Mouse (Mus musculus) forebrain, embryonic 11.5 days (tissue): Measurements from ENCODE around the gene Slc44a4. TPM values are rescaled to one million over a fixed set of nuclear protein-coding genes. Genes with fewer than 3 reads are reported as not detected.
A peak's percentile ranks its signal among the peaks of the same experiment; 100 is the strongest.

Experiments used
- ATAC-seq: fragments of 200-750 bp; cut with Nextera tagmentation; replicated peaks from 2 replicates; pipeline ENCODE4 v1.8.0; 2017; ENCODE audit warnings: moderate TSS enrichment; ENCODE audit not compliant: low FRiP score
- DNase-seq: peaks from one replicate; pipeline ENCODE4 v3.0.0-alpha.2; 2017; ENCODE audit warnings: low spot score
- H3K27ac ChIP-seq: fragments of 300-500 bp; sonication (generic); 2 replicates; pipeline ENCODE4 v1.5.1; 2014; ENCODE audit warnings: low read depth, low read length
- H3K27me3 ChIP-seq: fragments of 300-500 bp; sonication (generic); 2 replicates; pipeline ENCODE4 v1.6.1; 2014; ENCODE audit warnings: mild to moderate bottlenecking, low read length, mixed read lengths; ENCODE audit not compliant: control insufficient read depth, insufficient read depth
- H3K36me3 ChIP-seq: fragments of 300-500 bp; sonication (generic); 2 replicates; pipeline ENCODE4 v1.6.1; 2014; ENCODE audit warnings: mild to moderate bottlenecking, low read length, moderate library complexity, mixed read lengths; ENCODE audit not compliant: control insufficient read depth, insufficient read depth
- H3K4me1 ChIP-seq: fragments of 300-500 bp; sonication (generic); replicated peaks from 2 replicates; pipeline ENCODE4 v1.6.1; 2014; ENCODE audit warnings: low read length, mixed read lengths; ENCODE audit not compliant: control insufficient read depth, insufficient read depth
- H3K4me2 ChIP-seq: fragments of 300-500 bp; sonication (generic); 2 replicates; pipeline ENCODE4 v1.6.1; 2014; ENCODE audit warnings: low read depth, mild to moderate bottlenecking, low read length, moderate library complexity, mixed read lengths; ENCODE audit not compliant: severe bottlenecking
- H3K4me3 ChIP-seq: fragments of 300-500 bp; sonication (generic); 2 replicates; pipeline ENCODE4 v1.5.1; 2014; ENCODE audit warnings: low read depth, low read length
- H3K9ac ChIP-seq: fragments of 300-500 bp; sonication (generic); 2 replicates; pipeline ENCODE4 v1.6.1; 2014; ENCODE audit warnings: low read length
- H3K9me3 ChIP-seq: fragments of 300-500 bp; sonication (generic); 2 replicates; pipeline ENCODE4 v1.6.1; 2016; ENCODE audit warnings: low read length, mixed read lengths; ENCODE audit not compliant: control insufficient read depth
- WGBS: fragments of 180-500 bp; shearing (Covaris S2); extraction: QIAGEN DNeasy Blood & Tissue Kit; methylation state at CpG from one replicate; pipeline ENCODE4 v1.1.7; 2014; 5-methylcytosine and 5-hydroxymethylcytosine counted together
- polyA plus RNA-seq: library from polyadenylated mRNA; unstranded; fragments of >200 nt; fragmentation: Nextera tagmentation; extraction: Ambion mirVana; gene quantifications from 2 replicates; pipeline ENCODE4 v1.2.1, GENCODE M21; 2014

Gene Slc44a4
- polyA plus RNA-seq, 1 experiment from 2014 or later: not detected

GRCm38 (mm10) chr17:34885615-34886014 lies 28.7 kb upstream of the Slc44a4 start:
- H3K27me3 ChIP-seq: no peaks in the 10 kb centered on the region
- ATAC-seq: no peak
- no peak overlapping the region for H3K4me2 ChIP-seq
- 75% methylated on average over 3 of the region's 3 CpGs for WGBS
- no peaks in the 10 kb centered on the region for H3K9me3 ChIP-seq
- H3K27ac ChIP-seq: no peak overlapping the region
- no peaks in the 10 kb centered on the region for H3K36me3 ChIP-seq
- H3K4me3 ChIP-seq: no peak overlapping the region
- H3K9ac ChIP-seq: no peak overlapping the region
- DNase-seq: no peak
- H3K4me1 ChIP-seq: no peaks in the 10 kb centered on the region

- WGBS: 87% methylated on average over 5 of the region's 5 CpGs
These were observed 26.3 kb upstream of the Slc44a4 start for GRCm38 (mm10) chr17:34887942-34888341.

GRCm38 (mm10) chr17:34890074-34890743 lies 24.1 kb upstream of the Slc44a4 start:
- no peak overlapping the region for H3K4me3 ChIP-seq
- H3K9ac ChIP-seq: no peak overlapping the region
- DNase-seq (no peak), ATAC-seq (no peak)
- 87% methylated on average over 12 of the region's 12 CpGs for WGBS
- no peaks in the 10 kb centered on the region for H3K9me3 ChIP-seq
- H3K27me3 ChIP-seq: no peaks in the 10 kb centered on the region
- no peak overlapping the region for H3K27ac ChIP-seq
- H3K4me1 ChIP-seq: peaks cover 6% of the 10 kb centered on the region; the same call in 1 of the 2 replicates
- no peaks in the 10 kb centered on the region for H3K36me3 ChIP-seq
- no peak overlapping the region for H3K4me2 ChIP-seq

More at GRCm38 (mm10) chr17:34887942-34888341, 26.3 kb upstream of the Slc44a4 start:
- Histone ChIP-seq H3K9ac (no peak overlapping the region), H3K4me2 (no peak overlapping the region), H3K27me3 (no peaks in the 10 kb centered on the region), H3K9me3 (no peaks in the 10 kb centered on the region), H3K4me1 (no peaks in the 10 kb centered on the region), H3K36me3 (no peaks in the 10 kb centered on the region), H3K4me3 (no peak overlapping the region), H3K27ac (no peak overlapping the region)
- DNase-seq (no peak), ATAC-seq (no peak)

DNA sequence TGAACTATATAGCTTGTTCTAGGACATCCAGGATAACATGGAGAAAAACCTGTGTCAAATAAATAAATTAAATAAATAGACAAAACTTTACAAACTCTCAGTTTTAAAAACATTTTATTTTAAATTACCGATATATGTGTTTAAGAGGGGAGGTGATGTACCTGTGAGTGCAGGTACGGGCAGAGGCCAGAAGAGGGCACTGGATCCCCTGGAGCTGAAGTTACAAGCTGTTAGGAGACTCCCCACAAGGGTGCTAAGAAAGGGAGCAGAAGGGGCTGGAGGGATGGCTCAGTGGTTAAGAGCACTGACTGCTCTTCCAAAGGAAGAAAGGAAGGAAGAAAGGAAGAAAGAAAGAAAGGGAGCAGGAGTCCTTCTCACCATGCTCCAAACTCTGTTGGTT lies 22.9 kb upstream of the Slc44a4 start:
- WGBS: 92% methylated on average over 2 of the region's 2 CpGs
- H3K9ac ChIP-seq: no peak overlapping the region

DNA sequence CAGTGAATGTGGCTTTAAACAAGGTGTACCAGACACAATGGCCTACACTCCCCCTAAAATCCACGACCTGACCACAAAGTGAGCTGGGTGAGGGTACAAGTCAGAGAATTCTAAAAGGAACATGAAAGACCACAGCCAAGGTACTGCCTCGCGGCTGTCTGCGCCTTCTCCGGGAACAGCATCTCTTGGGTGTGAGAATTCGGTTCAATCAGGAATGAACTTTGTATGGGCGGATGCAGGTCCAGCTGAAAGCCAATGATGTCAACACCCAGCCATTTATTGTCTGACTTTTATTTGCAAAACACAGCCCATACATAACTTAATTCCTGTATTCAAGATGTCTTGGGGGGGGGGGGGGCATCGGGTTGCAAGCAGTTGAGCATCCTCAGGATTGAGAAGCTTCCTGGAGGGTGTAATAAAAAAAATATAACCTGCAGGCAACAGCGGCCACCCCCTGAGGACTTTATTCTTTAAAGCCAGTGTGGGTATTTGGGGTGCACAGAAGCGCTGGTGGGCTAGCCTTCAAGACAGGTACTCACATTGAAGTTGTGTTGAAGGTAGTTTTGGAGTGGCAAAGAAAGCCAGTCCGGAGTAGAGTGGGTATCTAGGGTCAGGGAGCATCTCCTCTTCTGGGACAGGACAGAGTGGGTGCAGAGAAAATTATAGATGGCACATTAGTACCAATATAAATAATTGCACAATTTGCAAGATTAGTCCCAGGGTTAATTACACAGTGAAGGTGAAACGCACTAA lies 21.0 kb upstream of the Slc44a4 start:
- DNase-seq: no peak
- peak overlapping the region; percentile 68 for H3K27ac ChIP-seq
- no peak for ATAC-seq
- 72% methylated on average over 12 of the region's 12 CpGs for WGBS
- H3K4me2 ChIP-seq: peak overlapping the region; percentile 86; the same call in 1 of the 2 replicates
- peak overlapping the region; percentile 67 for H3K9ac ChIP-seq
- H3K9me3 ChIP-seq: no peaks in the 10 kb centered on the region
- H3K4me3 ChIP-seq: peak overlapping the region; percentile 91
- H3K4me1 ChIP-seq: peaks cover 11% of the 10 kb centered on the region
- H3K27me3 ChIP-seq: no peaks in the 10 kb centered on the region
- peaks cover 4% of the 10 kb centered on the region; the same call in 1 of the 2 replicates for H3K36me3 ChIP-seq

More for the DNA sequence above, 22.9 kb upstream of the Slc44a4 start:
- Histone ChIP-seq H3K36me3 (peaks cover 4% of the 10 kb centered on the region; the same call in 1 of the 2 replicates), H3K9me3 (no peaks in the 10 kb centered on the region), H3K4me2 (no peak overlapping the region), H3K4me3 (no peak overlapping the region), H3K27me3 (no peaks in the 10 kb centered on the region), H3K4me1 (peaks cover 11% of the 10 kb centered on the region), H3K27ac (no peak overlapping the region)
- DNase-seq: no peak
- no peak for ATAC-seq

GRCm38 (mm10) chr17:34894074-34894597 lies 20.1 kb upstream of the Slc44a4 start:
- H3K4me2 ChIP-seq: peak overlapping the region; percentile 86
- DNase-seq (peak; percentile 98), ATAC-seq (peak; percentile 87)
- no peaks in the 10 kb centered on the region for H3K9me3 ChIP-seq
- H3K4me1 ChIP-seq: peaks cover 11% of the 10 kb centered on the region
- 1% methylated on average over 49 of the region's 51 CpGs for WGBS
- H3K4me3 ChIP-seq: peak overlapping the region; percentile 91
- peak overlapping the region; percentile 97 for H3K9ac ChIP-seq
- peak overlapping the region; percentile 88 for H3K27ac ChIP-seq
- H3K36me3 ChIP-seq: peaks cover 4% of the 10 kb centered on the region; the same call in 1 of the 2 replicates
- no peaks in the 10 kb centered on the region for H3K27me3 ChIP-seq

DNA sequence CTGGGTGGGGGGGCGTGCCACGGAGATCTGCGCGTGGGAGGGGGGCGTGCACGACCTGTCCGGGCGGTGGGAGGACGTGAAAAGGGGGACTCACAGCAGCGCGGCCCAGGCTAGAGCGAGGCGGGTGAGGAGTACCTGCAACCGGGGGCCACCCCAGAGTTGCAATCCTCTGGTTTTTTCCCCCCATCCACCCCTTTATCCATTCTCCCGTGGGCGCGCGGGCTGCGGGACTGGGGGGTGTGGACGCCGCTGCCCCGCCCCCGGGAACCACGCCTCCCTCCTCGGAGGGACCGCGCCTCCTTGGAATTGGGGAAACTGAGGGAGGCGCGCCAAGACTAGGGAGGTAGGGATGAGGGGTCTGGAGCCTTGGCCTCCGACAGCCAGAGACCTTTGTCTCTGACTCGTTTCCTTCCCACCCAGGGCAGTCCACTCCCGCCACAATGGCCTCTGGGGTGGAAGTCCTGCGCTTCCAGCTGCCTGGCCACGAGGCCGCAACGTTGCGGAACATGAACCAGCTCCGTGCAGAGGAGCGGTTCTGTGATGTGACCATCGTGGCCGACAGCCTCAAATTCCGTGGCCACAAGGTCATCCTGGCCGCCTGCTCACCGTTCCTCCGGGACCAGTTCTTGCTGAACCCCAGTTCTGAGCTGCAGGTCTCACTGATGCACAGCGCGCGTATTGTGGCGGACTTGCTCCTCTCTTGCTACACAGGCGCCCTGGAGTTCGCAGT lies 19.3 kb upstream of the Slc44a4 start:
- WGBS: 8% methylated on average over 50 of the region's 51 CpGs
- Histone ChIP-seq H3K27me3 (no peaks in the 10 kb centered on the region), H3K4me1 (peaks cover 12% of the 10 kb centered on the region), H3K9me3 (no peaks in the 10 kb centered on the region), H3K4me2 (peak overlapping the region; percentile 86), H3K9ac (peak overlapping the region; percentile 97), H3K4me3 (peak overlapping the region; percentile 91), H3K36me3 (peaks cover 4% of the 10 kb centered on the region; the same call in 1 of the 2 replicates), H3K27ac (peak overlapping the region; percentile 88)
- ATAC-seq (peak; percentile 22), DNase-seq (peak; percentile 71)

- Histone ChIP-seq H3K9ac (peak overlapping the region; percentile 97), H3K27me3 (no peaks in the 10 kb centered on the region), H3K4me3 (peak overlapping the region; percentile 91), H3K27ac (no peak overlapping the region), H3K9me3 (no peaks in the 10 kb centered on the region), H3K4me2 (peak overlapping the region; percentile 86), H3K4me1 (peaks cover 12% of the 10 kb centered on the region), H3K36me3 (peaks cover 4% of the 10 kb centered on the region; the same call in 1 of the 2 replicates)
- 95% methylated on average over 15 of the region's 15 CpGs for WGBS
- DNase-seq: peak; percentile 63
- no peak for ATAC-seq
These were observed 18.5 kb upstream of the Slc44a4 start for GRCm38 (mm10) chr17:34895724-34896123.
